Mouse (Mus musculus) forebrain, embryonic 16.5 days (tissue): ENCODE measurements around the gene Aatk. TPM values are rescaled to one million over a fixed set of nuclear protein-coding genes. Genes with fewer than 3 reads are reported as not detected.

Source experiments
- ATAC-seq: fragments of 200-750 bp; cut with Nextera tagmentation; 2 replicates; pipeline ENCODE4 v1.8.0; 2017; ENCODE audit warnings: mild to moderate bottlenecking, moderate library complexity
- H3K27ac ChIP-seq: fragments of 300-500 bp; sonication (generic); 2 replicates; pipeline ENCODE4 v1.5.1; 2014; ENCODE audit warnings: low read length, control low read depth
- H3K27me3 ChIP-seq: fragments of 300-500 bp; sonication (generic); replicated peaks from 2 replicates; pipeline ENCODE4 v1.6.1; 2014; ENCODE audit warnings: low read length; ENCODE audit not compliant: control insufficient read depth, insufficient read depth
- H3K36me3 ChIP-seq: fragments of 300-500 bp; sonication (generic); 2 replicates; pipeline ENCODE4 v1.6.1; 2014; ENCODE audit not compliant: control insufficient read depth, insufficient read depth
- H3K4me1 ChIP-seq: fragments of 300-500 bp; sonication (generic); replicated peaks from 2 replicates; pipeline ENCODE4 v1.6.1; 2014; ENCODE audit warnings: low read length; ENCODE audit not compliant: control insufficient read depth, insufficient read depth
- H3K4me2 ChIP-seq: fragments of 300-500 bp; sonication (generic); 2 replicates; pipeline ENCODE4 v1.6.1; 2014; ENCODE audit warnings: mild to moderate bottlenecking, low read length, control low read depth
- H3K4me3 ChIP-seq: fragments of 300-500 bp; sonication (generic); replicated peaks from 2 replicates; pipeline ENCODE4 v1.5.1; 2014; ENCODE audit warnings: mild to moderate bottlenecking, low read length, control low read depth
- H3K9ac ChIP-seq: fragments of 300-500 bp; sonication (generic); replicated peaks from 2 replicates; pipeline ENCODE4 v1.6.1; 2014; ENCODE audit warnings: low read depth, low read length, control low read depth
- H3K9me3 ChIP-seq: fragments of 300-500 bp; sonication (generic); 2 replicates; pipeline ENCODE4 v1.6.1; 2016; ENCODE audit warnings: low read length; ENCODE audit not compliant: control insufficient read depth
- WGBS: fragments of 180-500 bp; shearing (Covaris S2); extraction: QIAGEN DNeasy Blood & Tissue Kit; methylation state at CpG from one replicate; pipeline ENCODE4 v1.1.7; 2014; 5-methylcytosine and 5-hydroxymethylcytosine counted together
- microRNA counts: library from miRNA; unstranded; fragments of <30 nt; microRNA quantifications from one replicate; lab custom pipeline; 2016
- microRNA-seq: library from miRNA; unstranded; fragments of <30 nt; microRNA quantifications from one replicate; pipeline ENCODE4, GENCODE M21; 2017
- polyA plus RNA-seq: library from polyadenylated mRNA; unstranded; fragments of >200 nt; fragmentation: Nextera tagmentation; extraction: Ambion mirVana; gene quantifications from 2 replicates; pipeline ENCODE4 v1.2.1, GENCODE M21; 2015

Gene Aatk
- polyA plus RNA-seq, 1 experiment from 2014 or later = 28.1 TPM

DNA sequence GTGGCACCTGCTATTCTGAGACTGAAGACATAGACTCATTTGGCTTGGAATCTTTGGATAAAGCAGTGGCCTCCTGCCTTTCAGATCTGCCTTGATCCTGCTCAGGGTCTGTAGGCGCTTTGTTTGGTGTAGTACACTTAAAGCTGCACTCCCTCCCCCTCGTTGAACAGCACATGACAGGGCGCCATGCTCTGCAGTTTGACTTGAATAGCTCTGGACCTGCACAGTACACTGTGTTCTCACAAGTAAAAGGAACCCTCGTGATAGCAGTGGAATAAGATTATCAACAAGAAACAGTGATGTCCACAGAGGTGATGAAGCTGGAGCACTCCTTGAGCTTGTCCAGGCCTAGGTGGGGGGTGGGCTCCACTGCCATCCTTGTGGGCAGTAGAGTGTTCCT, 87.3 kb downstream of the Aatk start:
- no peak overlapping the region for H3K4me3 ChIP-seq
- no peaks in the 10 kb centered on the region for H3K4me1 ChIP-seq
- no peaks in the 10 kb centered on the region for H3K27me3 ChIP-seq
- 64% methylated on average over 4 of the region's 4 CpGs for WGBS
- no peak overlapping the region for H3K27ac ChIP-seq
- H3K9ac ChIP-seq = no peak overlapping the region
- H3K4me2 ChIP-seq = no peak overlapping the region
- H3K9me3 ChIP-seq = no peaks in the 10 kb centered on the region
- ATAC-seq = no peak
- peaks cover 3% of the 10 kb centered on the region; the same call in 1 of the 2 replicates for H3K36me3 ChIP-seq

DNA sequence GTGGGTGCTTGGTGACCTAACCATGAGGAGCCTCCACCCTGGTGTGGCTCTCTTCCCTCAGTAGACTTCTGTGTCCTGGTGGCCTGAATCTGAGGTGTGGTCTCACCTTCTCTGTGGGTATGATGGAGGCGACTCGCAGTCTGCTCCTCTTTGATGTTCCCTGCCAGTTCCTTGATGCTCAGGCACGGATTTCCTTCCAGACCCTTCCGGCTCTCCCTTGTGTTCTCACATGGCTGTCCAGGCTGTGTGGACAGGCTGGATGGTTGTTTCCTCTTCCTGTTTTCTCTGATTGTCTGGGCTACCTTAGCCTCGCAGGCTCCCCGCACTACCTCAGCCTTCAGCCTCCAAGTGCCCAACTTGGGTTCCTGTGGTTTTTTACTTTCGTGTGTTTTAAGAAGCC, 88.1 kb downstream of the Aatk start:
- Histone ChIP-seq H3K36me3 (peaks cover 3% of the 10 kb centered on the region; the same call in 1 of the 2 replicates), H3K9ac (no peak overlapping the region), H3K4me2 (no peak overlapping the region), H3K4me1 (no peaks in the 10 kb centered on the region), H3K27ac (no peak overlapping the region), H3K9me3 (no peaks in the 10 kb centered on the region), H3K27me3 (no peaks in the 10 kb centered on the region), H3K4me3 (no peak overlapping the region)
- WGBS = 88% methylated on average over 7 of the region's 7 CpGs
- ATAC-seq = no peak

MicroRNAs encoded within 50 kb of the gene (microRNA counts, 519-probe panel; counts per million panel counts)
- microRNA mmu-miR-338-3p (lab: Ali Mortazavi, UCI) = 2,745 counts per million, percentile 70 among the panel's probes with 10 or more counts
- 2,128 counts per million, percentile 38 among the panel's probes with 10 or more counts for microRNA mmu-miR-338-5p (lab: Ali Mortazavi, UCI)

Small RNAs within 50 kb of the gene (microRNA-seq; reads per million reads assigned to microRNA genes)
- gene Gm25948 (not detected), gene Mir3065 (not detected), gene Mir338 (not detected)

Other genes starting within 250 kb of the Aatk start
- 83.4 and 96.5 TPM in 2 replicates for gene Chmp6, start 133.7 kb downstream of the Aatk start, polyA plus RNA-seq
- 36.5 and 38.7 TPM in 2 replicates for gene Baiap2, start 104.4 kb downstream of the Aatk start, polyA plus RNA-seq
- 32.9 and 33.8 TPM in 2 replicates for gene Cep131, start 39.7 kb upstream of the Aatk start, polyA plus RNA-seq
- gene Tepsin, start 51.6 kb upstream of the Aatk start, polyA plus RNA-seq = 16.6 and 21.7 TPM in 2 replicates
- 49.4 and 53.3 TPM in 2 replicates for gene Ndufaf8, start 51.8 kb upstream of the Aatk start, polyA plus RNA-seq
- 106 and 110 TPM in 2 replicates for gene Slc38a10, start 104.2 kb upstream of the Aatk start, polyA plus RNA-seq
- gene Bahcc1, start 185.8 kb upstream of the Aatk start, polyA plus RNA-seq = 14.5 and 14.8 TPM in 2 replicates